Mouse (Mus musculus): ENCODE measurements around the gene Fam45a.

- no peak for TF ChIP-seq CTCF (IDR thresholded peaks at IDR 0.05; ENCODE audit: low read depth, low read length)
- no peak for TF ChIP-seq EP300 (IDR thresholded peaks at IDR 0.05; ENCODE audit: insufficient read depth, low read depth, low read length)
Observed at GRCm38 (mm10) chr19:60789452-60789851, 21.9 kb upstream of the Fam45a start.
